Mouse (Mus musculus): ENCODE data around the gene Pde10a. TPM values are rescaled to one million over a fixed set of nuclear protein-coding genes. Genes with fewer than 3 reads are reported as not detected.

Gene Pde10a
- total RNA-seq, 2 experiments from 2014 or later = 59.0 to 83.7 TPM

DNA sequence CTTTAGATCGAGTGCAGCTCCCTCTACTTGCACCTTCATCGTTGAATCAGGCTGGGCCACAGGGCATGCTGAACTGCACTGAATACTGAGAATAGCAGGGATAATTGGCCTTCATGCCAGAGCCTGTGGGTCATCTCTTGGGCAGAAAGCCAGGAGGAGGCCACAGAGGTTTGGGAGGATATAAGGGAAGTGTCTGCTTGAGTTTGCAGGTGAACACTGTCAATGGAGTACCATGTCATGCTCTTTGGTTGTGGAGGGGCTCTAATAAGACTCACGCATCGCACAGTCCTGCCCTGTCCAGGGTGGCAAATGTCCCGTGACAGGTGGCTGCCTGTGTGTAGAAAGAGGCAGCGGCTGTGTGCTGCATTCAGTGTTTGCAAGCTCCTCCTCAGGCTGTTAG lies 433.0 kb downstream of the Pde10a start:
- intact Hi-C loops (cut with DNase I) = no loop called here
- no peak for DNase-seq (ENCODE audit: extremely low spot score in 1 of 2, low spot score in 2 of 2)

- intact Hi-C loops (cut with DNase I) = no loop called here
- no peak for DNase-seq (ENCODE audit: extremely low spot score in 1 of 2, low spot score in 2 of 2)
Measured at GRCm38 (mm10) chr17:8960386-8960785, 435.2 kb downstream of the Pde10a start.

DNA sequence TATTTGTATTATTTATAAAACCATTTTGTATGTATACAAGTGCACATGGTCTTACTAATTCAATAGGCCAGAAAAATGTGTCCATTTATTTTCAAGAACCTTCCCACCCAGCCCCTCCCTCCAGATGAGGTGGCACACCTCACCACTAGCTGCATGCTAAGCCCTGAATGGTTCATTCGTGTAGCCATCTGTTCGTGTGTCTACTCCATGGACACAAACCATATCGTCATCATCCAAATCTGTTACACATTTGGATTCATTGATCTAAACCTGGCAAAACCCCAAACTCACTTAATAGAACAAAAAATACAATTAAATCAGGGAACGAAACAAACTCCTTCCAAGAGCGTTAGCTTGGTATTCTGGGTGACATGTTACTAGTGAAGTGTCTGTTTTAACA lies 435.9 kb downstream of the Pde10a start:
- no peak for DNase-seq (ENCODE audit: extremely low spot score in 1 of 2, low spot score in 2 of 2)
- intact Hi-C loops (cut with DNase I) = no loop called here

GRCm38 (mm10) chr17:8961644-8962043 lies 436.5 kb downstream of the Pde10a start:
- no peak for DNase-seq (ENCODE audit: extremely low spot score in 1 of 2, low spot score in 2 of 2)
- intact Hi-C loops (cut with DNase I) = no loop called here

GRCm38 (mm10) chr17:8965177-8965576 lies 440.0 kb downstream of the Pde10a start:
- intact Hi-C loops (cut with DNase I) = no loop called here
- DNase-seq (ENCODE audit: extremely low spot score in 1 of 2, low spot score in 2 of 2) = no peak

GRCm38 (mm10) chr17:8972152-8972854 lies 447.1 kb downstream of the Pde10a start:
- no peak for DNase-seq (ENCODE audit: extremely low spot score in 1 of 2, low spot score in 2 of 2)
- intact Hi-C loops (cut with DNase I) = no loop called here

GRCm38 (mm10) chr17:8973331-8973730 lies 448.2 kb downstream of the Pde10a start:
- intact Hi-C loops (cut with DNase I) = no loop called here
- no peak for DNase-seq (ENCODE audit: extremely low spot score in 1 of 2, low spot score in 2 of 2)

DNA sequence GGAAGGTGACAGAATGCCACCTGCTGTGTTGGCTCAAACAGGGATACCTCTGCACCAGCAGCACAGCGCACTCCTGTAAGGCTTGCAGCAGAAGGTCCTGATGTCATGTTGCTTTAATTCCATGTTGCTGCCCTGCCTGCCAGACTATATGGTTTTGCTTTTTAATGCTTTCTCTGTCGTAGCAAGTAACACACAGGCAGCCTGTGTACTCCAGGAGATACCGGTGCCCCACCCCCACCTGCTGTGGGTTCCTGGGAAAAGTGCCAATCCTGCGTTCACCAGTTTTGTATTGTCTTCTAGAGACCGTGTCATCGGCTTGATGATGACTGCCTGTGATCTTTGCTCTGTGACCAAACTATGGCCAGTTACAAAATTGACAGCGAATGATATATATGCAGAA lies 449.3 kb downstream of the Pde10a start:
- intact Hi-C loops (cut with DNase I) = no loop called here
- DNase-seq (ENCODE audit: extremely low spot score in 1 of 2, low spot score in 2 of 2) = no peak

GRCm38 (mm10) chr17:8974823-8975397 lies 449.7 kb downstream of the Pde10a start:
- intact Hi-C loops (cut with DNase I) = no loop called here
- DNase-seq (ENCODE audit: extremely low spot score in 1 of 2, low spot score in 2 of 2) = no peak

DNA sequence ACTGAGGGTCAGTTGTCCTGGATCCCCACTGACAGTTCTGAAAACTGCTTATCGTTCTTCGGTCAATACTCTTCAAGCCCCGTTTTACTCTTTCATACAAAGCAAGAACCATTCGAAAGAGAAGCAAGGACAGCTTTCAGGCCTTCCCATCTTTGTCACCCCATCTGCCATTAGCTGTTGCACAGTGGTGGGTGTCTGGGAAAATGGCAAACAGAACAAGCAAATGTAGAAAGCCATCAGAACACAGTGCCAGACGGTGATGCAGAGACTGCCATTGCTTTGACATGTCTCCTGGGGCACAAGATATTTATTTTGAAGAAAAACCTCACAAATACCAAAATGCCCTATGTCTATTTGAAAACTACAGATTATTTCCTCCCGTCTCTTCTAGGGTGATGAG lies 451.6 kb downstream of the Pde10a start:
- intact Hi-C loops (cut with DNase I) = no loop called here
- DNase-seq (ENCODE audit: extremely low spot score in 1 of 2, low spot score in 2 of 2) = no peak

- DNase-seq (ENCODE audit: extremely low spot score in 1 of 2, low spot score in 2 of 2) = no peak
- intact Hi-C loops (cut with DNase I) = no loop called here
Measured at GRCm38 (mm10) chr17:8977271-8977670, 452.1 kb downstream of the Pde10a start.

DNA sequence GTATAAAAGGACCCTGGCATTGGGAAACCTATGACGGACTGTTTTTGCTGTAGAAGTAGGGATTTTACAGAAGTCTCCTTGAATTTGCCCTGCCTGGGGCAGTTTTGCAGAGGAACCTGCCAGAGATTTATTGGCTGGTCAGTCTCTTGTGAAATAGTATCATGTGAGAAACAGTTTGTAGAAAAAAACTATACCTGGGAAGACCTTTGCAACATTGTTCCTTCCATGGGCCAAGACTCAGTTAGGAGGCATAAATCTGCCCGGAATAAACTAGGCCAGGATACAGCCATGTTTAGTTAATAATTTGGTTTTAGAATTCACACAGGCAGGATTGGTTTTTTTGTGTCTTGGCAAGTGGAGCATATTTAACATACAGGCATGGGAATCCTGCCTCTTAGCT lies 458.4 kb downstream of the Pde10a start:
- intact Hi-C loops (cut with DNase I) = no loop called here
- peak in 1 of 2 experiments; percentile 2 for DNase-seq (ENCODE audit: extremely low spot score in 1 of 2, low spot score in 2 of 2)

DNA sequence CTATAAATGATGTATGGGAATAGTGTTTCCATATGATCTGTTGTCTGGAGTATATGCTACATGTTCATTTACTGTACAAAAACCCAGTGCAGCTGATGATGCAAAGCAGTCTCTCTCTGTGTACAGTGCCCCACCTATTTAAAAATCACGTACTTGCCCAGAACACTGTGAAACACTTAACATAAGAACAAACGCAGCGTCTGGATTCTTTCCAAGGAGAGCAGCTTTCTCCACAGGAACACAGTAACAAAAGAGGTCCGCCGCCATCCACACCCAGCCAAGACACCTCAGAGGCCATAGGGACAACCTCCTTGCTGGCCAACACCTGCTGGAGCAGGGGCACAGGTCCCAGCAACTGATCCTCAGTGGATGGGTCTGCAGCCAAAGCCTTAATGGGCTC lies 460.5 kb downstream of the Pde10a start:
- peak in 1 of 2 experiments; percentile 55 for DNase-seq (ENCODE audit: extremely low spot score in 1 of 2, low spot score in 2 of 2)
- intact Hi-C loops (cut with DNase I) = no loop called here

GRCm38 (mm10) chr17:8986551-8986950 lies 461.4 kb downstream of the Pde10a start:
- peak; percentile 34 to 60 for DNase-seq (ENCODE audit: extremely low spot score in 1 of 2, low spot score in 2 of 2)
- intact Hi-C loops (cut with DNase I) = no loop called here

- intact Hi-C loops (cut with DNase I) = no loop called here
- no peak for DNase-seq (ENCODE audit: extremely low spot score in 1 of 2, low spot score in 2 of 2)
Measured at GRCm38 (mm10) chr17:8987369-8987768, 462.2 kb downstream of the Pde10a start.

DNA sequence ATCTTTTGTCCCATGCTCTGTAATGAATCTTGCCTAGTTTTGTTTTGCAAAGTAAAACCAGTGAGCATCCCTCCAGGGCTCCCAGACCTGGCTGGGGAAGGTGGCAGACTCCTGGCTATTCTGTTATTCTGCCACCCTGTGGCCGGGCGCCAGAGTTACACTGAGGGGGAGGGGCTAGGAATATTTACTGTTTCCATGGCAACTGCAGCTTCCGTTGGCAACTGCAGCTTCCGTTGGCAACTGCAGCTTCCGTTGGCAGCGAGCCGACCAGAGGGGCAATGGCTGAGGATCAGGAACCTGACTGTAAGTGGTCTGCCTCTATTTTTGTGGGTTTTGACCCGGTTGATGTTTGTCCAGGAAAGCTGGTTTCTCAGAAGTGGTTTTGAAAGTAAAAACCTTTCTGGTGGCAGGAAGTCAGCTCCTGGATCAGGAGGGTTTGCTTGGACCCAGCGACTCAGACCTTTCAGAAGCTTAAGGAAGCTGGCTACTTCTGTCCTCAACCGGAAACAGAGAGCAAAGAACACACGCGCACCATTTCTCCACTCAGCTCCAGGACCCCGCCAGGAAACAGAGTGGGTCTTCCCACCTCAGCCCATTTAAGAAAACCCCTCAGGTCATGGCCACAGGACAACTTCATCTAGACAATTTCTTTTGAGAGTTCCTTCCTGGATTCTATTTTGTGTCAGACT lies 463.1 kb downstream of the Pde10a start, which contains the start of gene 1700010I14Rik:
TSS of gene 1700010I14Rik (plus strand) at position 215 of the 689 bp plus-strand sequence.
- intact Hi-C loops (cut with DNase I) = no loop called here
- peak; percentile 89 to 95 for DNase-seq (ENCODE audit: extremely low spot score in 1 of 2, low spot score in 2 of 2)

- no peak for DNase-seq (ENCODE audit: extremely low spot score in 1 of 2, low spot score in 2 of 2)
- intact Hi-C loops (cut with DNase I) = no loop called here
Measured at GRCm38 (mm10) chr17:8991160-8991559, 466.0 kb downstream of the Pde10a start.

- intact Hi-C loops (cut with DNase I) = no loop called here
- no peak for DNase-seq (ENCODE audit: extremely low spot score in 1 of 2, low spot score in 2 of 2)
Measured at GRCm38 (mm10) chr17:8995344-8995743, 470.2 kb downstream of the Pde10a start.

- intact Hi-C loops (cut with DNase I) = no loop called here
- no peak for DNase-seq (ENCODE audit: extremely low spot score in 1 of 2, low spot score in 2 of 2)
Measured at GRCm38 (mm10) chr17:9002438-9002837, 477.3 kb downstream of the Pde10a start.

GRCm38 (mm10) chr17:9004516-9004915 lies 479.3 kb downstream of the Pde10a start:
- intact Hi-C loops (cut with DNase I) = no loop called here
- no peak for DNase-seq (ENCODE audit: extremely low spot score in 1 of 2, low spot score in 2 of 2)

Data from left cerebral cortex, postnatal 10 days (tissue).